8 mouse cellular contexts compared by ENCODE assay signal in genomic region chr6:38381129-38381771, GRCm38 (mm10). TPM values are rescaled to one million over a fixed set of nuclear protein-coding genes. Genes with fewer than 3 reads are reported as not detected.
DNase-seq lines count a peak whose midpoint lies in the region; ATAC-seq lines count a peak whose summit lies in the region.

Gene Ttc26 (plus strand): TSS chr6:38381469.

- H3K9ac ChIP-seq in kidney, embryonic 15.5 days: peak within 1 kb of the TSS; percentile 53

- no peaks in the 10 kb centered on the region for H3K36me3 ChIP-seq in heart, embryonic 10.5 days
- H3K36me3 ChIP-seq in kidney, embryonic 15.5 days: peaks cover 13% of the 10 kb centered on the region; the same call in 1 of the 2 replicates

- ATAC-seq in erythroblast, adult 5-6 weeks (replicated peaks; ENCODE audit: low FRiP score, poor library complexity, severe bottlenecking): peak; percentile 99
- peak; percentile 90 for ATAC-seq in kidney, embryonic 15.5 days (replicated peaks; ENCODE audit: low FRiP score)
- ATAC-seq in monocyte, adult 5-6 weeks (replicated peaks; ENCODE audit: insufficient number of reproducible peaks, low FRiP score, low TSS enrichment, poor library complexity, severe bottlenecking): peak; percentile 98

- H3K9me3 ChIP-seq in heart, embryonic 10.5 days: no peaks in the 10 kb centered on the region
- H3K9me3 ChIP-seq in kidney, embryonic 15.5 days (replicated peaks): no peaks in the 10 kb centered on the region

- peak within 1 kb of the TSS; percentile 71 for H3K4me3 ChIP-seq in heart, embryonic 10.5 days
- peak within 1 kb of the TSS; percentile 72 for H3K4me3 ChIP-seq in kidney, embryonic 15.5 days (replicated peaks)

- H3K4me2 ChIP-seq in kidney, embryonic 15.5 days: peak within 1 kb of the TSS; percentile 79

- DNase-seq in B cell, adult 2 months: peak; percentile 87
- DNase-seq in brain, adult 2 months (ENCODE audit: low read depth, low spot score): peak; percentile 95
- DNase-seq in heart, embryonic 10.5 days (ENCODE audit: low spot score): peak; percentile 94
- peak; percentile 89 for DNase-seq in liver
- DNase-seq in spleen, postnatal 4 days (ENCODE audit: low spot score in 2 of 2): peak; percentile 83 to 92

- H3K27ac ChIP-seq in heart, embryonic 10.5 days: peak within 1 kb of the TSS; percentile 79
- peak within 1 kb of the TSS; percentile 67; the same call in 1 of the 2 replicates for H3K27ac ChIP-seq in kidney, embryonic 15.5 days

- under 1% methylated on average over 26 of the region's 26 CpGs for WGBS in heart, embryonic 10.5 days
- under 1% methylated on average over 26 of the region's 26 CpGs for WGBS in kidney, embryonic 15.5 days

- H3K27me3 ChIP-seq in heart, embryonic 10.5 days (ENCODE audit: insufficient read depth, poor library complexity, severe bottlenecking): no peaks in the 10 kb centered on the region
- H3K27me3 ChIP-seq in kidney, embryonic 15.5 days: no peaks in the 10 kb centered on the region

- 0 out of 2 replicates have a peak, but pooled peaks cover 5% of the 10 kb centered on the region for H3K4me1 ChIP-seq in heart, embryonic 10.5 days
- H3K4me1 ChIP-seq in kidney, embryonic 15.5 days: peaks cover 13% of the 10 kb centered on the region

RNA-seq across cellular contexts. Expression of gene Ttc26, which starts in this region (rescaled TPM):
- 0.21 TPM in 1 of 2 replicates, not detected in the other for total RNA-seq in erythroblast, adult 5-6 weeks (2015; ENCODE audit: low replicate concordance)
- 0.70 TPM in 1 of 2 replicates, not detected in the other for total RNA-seq in erythroblast, adult 5-6 weeks (2017; ENCODE audit: low replicate concordance)
- polyA plus RNA-seq in heart, embryonic 10.5 days (2016; fragmentation: Nextera tagmentation; extraction: Ambion mirVana): 4.2 and 6.8 TPM in 2 replicates
- polyA plus RNA-seq in kidney, embryonic 15.5 days (2015; fragmentation: Nextera tagmentation; extraction: Ambion mirVana): 9.4 and 10.0 TPM in 2 replicates
- not detected in 3 replicates for total RNA-seq in monocyte, adult 5-6 weeks (2017)

Comparison
In these comparisons a context has a peak if more than half of its experiments do, and no peak if none do; other contexts are left out.
1. Peak in every context shown above with its lines: DNase-seq, ATAC-seq, H3K4me3 ChIP-seq and H3K27ac ChIP-seq.
2. Peak in ATAC-seq in erythroblast, adult 5-6 weeks; RNA of the gene not detected or under 1 TPM.
3. Peak in ATAC-seq in monocyte, adult 5-6 weeks; RNA of the gene not detected or under 1 TPM.